Mouse (Mus musculus) spleen, postnatal 14 days (tissue): ENCODE measurements around the gene Man1c1.
A peak's percentile ranks its signal among the peaks of the same experiment; 100 is the strongest.

Experiments used
- DNase-seq, 2 experiments: peaks; one replicate each; pipeline ENCODE4 v3.0.0; 2021 to 2022; ENCODE audit warnings: low spot score in 2 of 2

Gene Man1c1

DNA sequence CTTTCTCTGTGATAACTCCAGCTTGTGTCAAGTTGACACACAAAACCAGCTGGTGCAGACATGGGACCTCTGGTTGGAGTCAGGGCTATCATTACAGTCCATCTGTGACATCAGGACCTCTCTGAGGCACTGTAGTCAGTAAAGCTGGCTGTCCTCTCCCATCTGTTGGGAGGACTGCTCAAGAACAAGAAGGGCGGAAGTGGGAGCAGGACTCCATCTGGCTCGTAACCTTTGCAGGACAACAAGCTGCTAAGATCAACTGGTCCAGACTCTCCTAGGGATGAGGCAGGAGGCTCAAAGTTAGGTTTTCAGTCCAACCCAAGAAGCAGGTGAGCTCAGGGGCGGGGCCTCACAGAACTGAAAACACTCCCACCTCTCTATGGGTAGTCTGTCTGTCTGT, 29.1 kb downstream of the Man1c1 start:
- DNase-seq = no peak

DNA sequence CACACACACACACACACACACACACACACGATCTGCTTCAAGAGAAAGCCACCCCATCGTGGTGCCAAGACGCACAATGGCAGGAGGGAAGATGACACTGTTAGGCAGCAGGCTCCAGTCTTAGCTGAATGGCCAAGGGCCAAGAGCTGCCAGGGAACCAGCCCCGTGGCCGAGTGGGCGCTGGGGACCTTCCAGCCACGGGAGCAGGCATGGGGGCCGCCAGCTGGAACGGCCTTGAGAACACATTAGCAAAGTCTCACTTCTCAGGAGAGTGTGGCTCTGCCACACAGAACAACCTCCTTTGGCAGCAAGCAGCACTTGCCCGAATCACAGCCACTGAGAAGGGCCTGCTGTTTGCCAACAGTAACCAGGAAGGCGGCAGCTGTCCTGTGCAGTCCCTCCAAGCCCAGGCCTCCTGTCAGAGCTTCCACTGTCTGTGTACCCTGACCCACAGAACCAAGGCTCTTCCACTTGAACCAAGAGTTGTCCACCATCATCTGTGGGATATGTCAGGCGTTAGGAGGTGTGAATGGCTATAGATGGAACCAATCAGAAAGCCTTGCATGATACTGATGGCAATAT, 30.1 kb downstream of the Man1c1 start:
- DNase-seq = no peak

DNA sequence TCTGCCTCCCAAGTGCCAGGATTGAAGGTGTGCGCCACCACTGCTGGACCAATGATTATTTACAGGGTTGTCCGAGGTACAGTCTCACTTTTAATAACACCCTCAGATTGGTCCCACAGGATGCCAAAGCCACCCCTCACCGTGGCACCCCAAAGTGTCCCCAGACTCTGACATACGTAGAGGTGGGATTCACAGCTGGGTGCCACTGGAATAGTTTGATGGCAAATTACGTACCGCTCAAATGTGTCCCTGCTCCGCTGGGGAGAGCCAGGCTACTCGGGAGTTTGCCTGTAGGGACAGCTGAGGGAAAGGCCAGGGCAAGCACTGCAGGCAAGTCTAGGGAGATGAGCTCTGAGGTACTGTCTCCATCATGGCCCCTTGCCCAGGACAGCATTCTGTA, 30.9 kb downstream of the Man1c1 start:
- DNase-seq = no peak

DNA sequence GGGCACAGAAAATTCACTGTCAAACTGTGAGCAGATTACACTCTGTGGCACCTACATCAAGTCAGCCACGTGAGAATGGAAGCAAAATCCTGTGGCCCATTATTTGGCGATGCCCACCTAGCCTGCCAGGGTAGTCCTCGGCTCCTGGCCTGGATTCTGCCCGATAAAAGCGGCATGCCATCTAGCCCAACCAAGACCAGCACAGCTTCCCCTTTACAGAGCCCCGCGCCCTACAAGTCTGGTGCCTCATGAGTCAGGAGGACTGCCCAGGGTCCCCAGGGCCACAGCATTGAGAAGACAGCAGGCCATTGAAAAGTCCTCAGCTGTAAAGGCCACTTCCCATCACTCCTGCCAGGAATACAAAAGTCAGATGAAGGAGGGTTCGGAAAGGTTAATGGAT, 31.8 kb downstream of the Man1c1 start:
- no peak for DNase-seq

DNA sequence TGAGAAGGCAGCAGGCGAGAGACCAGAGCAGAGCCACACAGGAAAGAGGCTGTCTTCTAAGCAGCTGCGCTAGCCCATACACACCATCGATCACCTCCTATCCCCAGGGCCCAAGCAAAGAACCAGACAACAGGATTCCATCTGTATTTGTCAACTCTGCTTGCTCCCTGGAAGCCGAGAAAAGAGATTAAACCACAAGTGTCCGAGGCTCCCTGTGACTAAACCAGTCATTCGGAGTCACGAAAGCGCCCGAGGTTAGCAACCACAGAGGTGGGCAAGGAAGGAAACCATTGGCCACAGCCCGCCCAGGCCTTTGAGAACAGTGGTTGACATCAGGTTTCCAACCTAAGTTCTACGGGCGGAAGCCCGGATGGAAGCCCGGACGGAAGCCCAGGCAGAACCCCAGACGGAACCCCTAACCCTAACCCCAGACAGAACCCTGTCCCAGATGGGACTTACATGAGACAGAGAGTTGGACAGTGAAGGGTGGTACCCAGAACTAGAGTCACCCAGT, 32.4 kb downstream of the Man1c1 start:
- no peak for DNase-seq

DNA sequence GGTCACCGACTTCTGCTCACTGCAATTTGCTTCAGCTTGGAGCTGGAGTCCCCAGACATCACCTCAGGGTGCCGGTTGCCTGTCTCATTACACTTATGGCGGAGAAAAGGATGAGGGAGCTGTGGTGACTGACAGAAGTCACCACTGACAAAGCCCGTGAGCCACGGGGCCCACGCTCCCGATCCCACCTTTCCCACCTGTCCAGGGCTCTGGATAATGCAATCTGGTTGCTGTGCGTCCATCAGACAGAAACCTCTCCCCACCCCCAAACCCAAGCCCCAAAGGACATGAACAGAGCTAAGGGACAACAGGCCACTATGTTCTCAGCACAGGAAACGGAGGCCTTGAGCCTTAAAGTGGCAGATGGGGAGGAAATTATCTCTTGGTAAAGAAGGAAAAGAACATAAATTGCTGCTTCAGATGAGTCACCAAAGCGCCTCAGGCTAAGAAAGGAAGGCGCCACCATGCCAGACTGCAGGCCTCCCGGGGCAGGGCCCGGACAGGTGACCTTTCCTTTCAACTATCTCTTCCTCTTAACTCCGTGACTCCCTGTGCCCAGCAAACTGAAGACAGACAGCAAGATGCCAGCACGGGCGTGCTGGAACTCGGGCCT, 34.2 kb downstream of the Man1c1 start:
- DNase-seq = no peak

DNA sequence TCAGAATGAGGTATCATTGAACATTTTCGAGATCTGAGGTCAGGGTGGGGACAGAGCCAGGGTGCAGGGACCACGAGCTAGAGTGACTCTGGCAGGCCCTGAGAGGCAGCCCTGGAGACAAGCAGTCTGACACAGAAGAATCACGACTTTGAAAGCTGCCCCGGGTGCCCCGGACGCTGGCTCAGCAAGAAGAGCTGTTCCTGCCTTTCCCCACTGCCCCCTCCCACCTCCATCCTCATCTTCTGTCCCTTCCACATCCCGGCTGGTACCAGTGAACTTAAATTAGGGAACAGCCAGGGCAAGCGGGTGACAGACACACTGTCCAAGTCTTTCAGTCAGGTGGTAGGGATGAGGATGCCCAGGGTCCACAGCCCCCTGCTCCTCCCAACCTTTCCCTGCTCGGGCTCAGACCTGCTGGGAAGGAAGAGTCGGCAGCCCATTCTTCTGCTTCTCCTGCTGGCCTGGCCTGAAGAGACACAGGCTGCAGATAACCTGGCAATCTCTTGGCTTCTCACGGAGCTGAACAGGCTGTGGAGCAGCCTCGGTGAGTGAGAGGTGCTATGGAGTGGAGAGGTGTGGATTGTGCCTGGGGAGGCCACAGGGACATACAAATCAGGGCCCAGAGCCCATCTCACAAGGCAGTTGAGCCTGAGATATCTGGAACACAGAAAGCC, 35.6 kb downstream of the Man1c1 start:
- no peak for DNase-seq

DNA sequence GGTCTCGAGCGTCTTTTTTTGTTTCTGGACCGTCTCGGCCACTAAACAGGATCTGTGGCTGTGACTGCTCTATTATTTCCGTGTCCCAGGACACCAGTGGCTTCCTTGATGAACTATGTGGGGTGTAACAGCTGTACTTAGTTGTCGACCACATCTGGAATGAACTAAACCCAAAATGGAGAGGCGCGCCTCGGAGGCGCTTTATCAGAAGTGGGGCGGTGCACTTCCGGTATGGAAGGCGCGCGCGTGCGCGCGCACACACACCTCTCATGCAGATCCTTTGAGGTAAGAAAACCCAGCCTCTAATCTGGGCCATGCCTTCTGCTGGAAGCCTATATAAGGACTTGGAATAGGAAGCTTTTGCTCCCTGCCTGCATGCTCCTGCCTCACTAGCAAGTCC, 37.7 kb downstream of the Man1c1 start:
- no peak for DNase-seq

DNA sequence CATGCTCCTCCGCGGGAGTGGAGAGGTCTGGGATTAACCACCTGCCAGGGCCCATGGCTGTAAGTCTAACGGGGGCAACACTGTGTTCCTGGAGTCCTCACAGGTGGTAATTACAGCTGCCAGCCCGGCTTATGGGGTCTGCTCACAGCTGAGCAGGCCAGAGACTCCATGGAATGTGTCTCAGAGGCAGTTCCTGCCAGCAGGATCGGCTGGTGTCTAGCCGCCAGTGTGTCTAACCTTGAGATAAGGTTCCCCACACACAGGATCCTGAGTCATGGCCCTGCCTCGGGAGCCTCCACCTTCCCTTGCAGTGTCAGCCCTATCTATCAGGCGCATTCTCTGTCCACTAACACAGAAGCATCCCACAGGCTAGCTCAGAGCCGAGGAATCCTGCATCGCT, 41.0 kb downstream of the Man1c1 start:
- DNase-seq = no peak

DNA sequence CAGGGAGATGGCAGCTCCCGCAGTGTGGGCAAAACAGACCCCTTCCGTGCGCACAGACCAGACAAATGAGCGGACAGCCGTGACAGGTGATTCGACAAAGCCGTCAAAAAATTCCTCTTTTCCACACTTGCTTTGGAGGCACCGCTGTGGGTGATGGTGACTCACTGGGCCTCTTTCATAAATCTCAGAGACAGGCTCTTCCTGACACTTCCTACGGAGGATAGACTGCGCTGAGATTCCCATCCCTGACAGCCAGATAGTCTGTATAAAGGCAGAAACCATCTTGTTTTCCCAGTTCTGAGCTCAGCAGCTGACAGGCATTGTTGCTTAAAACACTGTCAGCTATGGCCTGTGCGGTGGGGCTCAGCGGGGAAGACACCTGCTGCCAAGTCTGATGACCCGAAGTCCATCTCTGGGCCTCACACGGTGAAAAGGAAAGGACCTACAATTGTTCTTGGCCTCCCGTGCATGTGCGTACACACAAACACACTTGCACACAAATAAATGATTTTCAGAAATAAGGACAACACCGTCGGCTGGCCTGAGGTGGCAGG, 43.4 kb downstream of the Man1c1 start:
- no peak for DNase-seq

DNA sequence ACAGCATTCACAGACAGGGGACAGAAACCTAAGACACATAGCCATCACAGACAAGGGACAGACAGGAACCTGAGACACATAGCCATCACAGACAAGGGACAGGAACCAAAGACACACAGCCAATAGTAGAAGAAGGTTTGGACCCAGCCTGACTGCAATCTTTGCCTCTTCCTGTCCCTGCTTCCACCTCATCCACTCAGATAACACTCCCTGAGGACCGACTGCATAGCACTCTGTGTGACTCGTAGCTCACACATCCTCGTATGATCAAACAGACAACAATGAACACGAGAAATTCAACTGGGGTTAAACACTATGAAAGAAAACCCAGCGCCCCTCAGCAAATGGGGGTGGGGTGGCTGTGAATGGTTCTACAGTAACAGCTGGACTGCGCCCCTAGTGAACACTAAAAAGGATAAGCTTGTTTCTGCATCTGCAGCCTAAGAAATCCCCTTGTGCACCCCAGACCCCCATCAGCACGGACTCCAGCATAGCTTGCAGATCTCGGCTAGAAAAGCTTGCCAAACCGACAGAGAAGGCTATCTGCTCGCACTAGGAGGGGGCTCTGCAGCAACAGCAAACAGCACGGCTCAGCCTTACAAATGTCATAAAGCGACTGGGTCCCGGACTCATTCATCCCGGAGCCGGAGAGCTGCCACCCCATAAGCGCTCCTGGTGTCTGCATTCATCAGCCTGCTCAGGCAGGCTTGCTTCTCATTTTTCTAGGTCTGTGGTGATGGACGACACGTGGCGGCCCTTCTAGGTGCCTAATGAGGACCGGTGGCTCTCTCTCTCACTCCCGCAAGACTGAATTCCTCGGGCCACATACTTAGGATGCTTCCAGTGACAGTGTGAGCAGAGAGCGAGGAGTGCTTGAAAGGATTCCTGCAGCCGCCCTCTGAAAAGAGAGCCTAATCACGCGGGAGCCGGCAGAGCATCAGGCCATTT, 44.5 kb downstream of the Man1c1 start:
- no peak for DNase-seq

DNA sequence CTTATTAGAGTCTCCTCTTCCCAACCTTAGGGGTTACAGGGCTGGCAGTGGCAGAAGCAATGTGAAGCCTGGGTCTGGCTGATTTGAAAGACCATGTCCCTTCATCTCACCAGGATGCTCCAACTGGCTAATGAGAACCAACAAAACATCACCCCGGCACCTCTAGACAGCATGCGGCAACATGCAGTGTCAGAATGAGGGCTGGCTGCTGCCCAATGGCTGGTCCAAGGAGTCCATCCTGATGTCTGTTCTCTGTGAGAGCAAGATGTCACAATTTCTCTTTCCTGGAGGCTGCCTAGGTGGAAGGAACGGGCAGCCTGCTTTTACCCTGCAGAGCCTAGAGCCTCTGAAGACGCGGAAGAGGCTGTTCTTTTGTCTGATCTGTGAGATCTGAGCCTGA, 46.6 kb downstream of the Man1c1 start:
- no peak for DNase-seq

DNA sequence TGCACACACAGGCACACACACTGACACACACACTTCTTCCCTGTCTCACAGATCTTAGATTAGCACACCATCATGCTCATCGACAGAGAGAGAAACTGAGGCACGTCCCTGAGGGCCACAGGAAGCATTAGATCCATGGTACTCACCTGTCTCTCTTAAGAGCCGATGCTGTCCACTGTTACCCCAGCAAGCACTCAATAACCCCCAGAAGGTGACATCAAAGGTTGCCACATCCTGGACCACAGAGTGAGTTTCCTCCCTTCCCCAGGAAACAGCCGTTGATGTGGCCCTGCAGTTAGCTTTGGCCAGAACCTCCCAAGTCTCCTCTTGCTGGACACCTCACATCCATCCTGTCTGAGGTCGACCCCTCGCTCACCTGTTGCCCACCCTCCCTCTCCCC, 49.7 kb downstream of the Man1c1 start:
- no peak for DNase-seq

DNA sequence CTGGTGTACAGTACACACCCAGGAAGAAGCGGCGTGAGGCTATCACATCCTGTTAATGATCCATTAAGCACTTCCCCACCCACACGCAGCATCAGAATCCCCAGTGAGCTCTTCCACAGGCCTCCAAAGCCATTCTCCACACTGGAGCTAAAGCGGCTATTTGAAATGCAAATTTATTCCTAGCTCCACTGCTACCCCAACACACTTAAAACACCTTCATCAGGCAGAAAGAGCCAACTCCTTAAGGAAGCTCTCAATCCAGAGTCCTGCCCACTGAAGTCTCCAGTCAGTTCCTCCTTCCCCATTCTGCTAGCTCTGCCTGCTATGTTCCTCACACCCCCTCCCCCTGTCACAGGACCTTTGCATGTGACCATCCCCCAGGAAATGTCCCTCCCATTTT, 51.4 kb downstream of the Man1c1 start:
- DNase-seq = no peak

DNA sequence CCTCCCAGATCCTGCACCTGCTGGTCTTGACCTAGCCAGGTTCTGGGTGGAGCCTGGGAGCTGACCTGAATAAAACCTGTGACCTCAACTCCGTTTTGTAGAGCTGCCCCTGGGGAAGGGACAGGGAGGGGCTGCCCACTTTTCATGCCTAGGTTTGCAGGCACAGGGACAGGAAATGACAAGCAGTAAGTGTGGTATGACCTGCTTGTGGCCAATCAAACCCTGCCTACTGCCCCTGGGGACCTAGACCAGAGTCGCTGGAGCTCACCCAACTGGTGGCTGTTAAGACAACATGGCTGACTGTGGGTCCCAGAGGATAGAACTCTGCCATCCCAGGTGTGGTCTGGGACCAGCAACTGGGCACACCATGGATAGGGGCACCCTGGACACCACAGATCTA, 51.9 kb downstream of the Man1c1 start:
- peak in 1 of 2 experiments; percentile 35 for DNase-seq

DNA sequence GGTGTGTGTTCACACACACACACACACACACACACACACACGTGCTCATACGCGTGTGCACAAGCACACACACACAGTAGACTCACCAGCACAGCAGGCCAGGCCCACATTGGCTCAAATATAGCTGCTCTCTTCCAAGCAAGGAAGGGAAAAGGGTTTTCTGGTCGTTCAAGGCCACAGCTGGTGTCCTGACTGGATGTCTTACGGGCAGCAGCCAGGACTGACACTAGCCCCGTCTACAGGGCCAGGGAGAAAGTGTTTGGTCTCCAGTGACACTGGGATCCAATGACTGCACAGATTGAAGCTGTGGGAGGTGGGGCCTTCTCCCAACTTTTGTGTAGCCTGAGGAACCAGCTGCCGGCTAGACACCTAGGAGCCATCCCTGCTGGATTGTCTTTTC, 52.7 kb downstream of the Man1c1 start:
- no peak for DNase-seq

DNA sequence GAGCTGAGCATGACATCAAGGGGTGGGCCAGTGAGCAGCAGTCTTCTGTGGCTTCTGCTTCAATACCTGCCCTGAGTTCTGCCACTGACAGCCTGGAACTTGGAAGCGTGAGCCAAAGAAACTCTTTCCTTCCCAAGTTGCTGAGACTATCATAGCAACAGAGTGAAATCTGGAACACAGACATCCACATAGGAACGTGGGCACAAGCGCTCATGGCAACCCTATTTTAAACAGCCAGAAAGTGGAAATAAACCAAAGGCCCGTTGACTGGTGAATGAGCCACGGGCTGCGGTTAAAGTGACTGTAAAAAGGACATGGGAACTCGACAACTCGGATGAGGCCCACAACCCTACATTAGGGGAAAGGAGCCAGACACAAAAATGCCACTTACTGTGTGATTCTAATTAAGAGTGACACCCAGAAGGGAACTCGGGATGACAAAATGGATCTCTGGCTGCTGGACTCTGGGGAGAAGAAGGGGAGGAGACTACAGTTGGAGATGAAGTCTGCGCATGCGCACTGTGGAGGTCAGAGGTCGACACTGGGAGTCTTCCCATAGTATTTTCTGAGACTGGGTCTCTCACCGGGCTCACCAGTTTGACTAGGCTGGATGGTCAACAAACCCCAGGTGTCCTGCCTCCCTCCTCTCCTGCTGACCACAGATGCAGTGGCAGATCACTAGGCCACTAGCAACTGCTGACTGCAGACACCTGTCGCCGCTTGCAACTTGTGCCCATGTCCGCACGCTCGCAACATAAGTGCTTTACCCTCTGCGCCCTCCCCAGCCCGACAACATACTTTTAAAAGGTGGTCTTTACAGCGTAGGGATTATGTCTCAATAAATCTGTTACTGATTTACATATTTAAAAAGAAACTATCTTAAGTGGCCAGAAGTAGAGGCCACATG, 58.8 kb downstream of the Man1c1 start:
- DNase-seq = no peak

DNA sequence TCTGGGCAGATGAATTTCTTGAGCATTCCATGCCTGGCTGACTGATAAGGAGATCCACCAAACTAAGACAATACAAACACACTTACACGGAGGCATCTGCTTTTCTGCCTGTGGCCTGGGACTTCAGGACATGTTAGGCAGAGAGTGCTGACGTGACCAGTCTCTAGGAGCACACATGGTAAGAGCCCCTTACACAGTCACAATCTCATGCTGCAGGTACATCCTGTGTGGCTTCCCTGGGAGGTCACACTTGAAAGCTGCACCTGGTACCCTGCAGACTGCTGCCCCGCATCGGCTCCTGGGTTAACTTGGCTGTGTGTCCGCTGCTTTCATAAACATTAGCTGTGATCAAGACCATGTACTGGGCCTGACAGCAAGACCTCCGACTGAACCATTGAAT, 59.7 kb downstream of the Man1c1 start:
- DNase-seq = no peak

DNA sequence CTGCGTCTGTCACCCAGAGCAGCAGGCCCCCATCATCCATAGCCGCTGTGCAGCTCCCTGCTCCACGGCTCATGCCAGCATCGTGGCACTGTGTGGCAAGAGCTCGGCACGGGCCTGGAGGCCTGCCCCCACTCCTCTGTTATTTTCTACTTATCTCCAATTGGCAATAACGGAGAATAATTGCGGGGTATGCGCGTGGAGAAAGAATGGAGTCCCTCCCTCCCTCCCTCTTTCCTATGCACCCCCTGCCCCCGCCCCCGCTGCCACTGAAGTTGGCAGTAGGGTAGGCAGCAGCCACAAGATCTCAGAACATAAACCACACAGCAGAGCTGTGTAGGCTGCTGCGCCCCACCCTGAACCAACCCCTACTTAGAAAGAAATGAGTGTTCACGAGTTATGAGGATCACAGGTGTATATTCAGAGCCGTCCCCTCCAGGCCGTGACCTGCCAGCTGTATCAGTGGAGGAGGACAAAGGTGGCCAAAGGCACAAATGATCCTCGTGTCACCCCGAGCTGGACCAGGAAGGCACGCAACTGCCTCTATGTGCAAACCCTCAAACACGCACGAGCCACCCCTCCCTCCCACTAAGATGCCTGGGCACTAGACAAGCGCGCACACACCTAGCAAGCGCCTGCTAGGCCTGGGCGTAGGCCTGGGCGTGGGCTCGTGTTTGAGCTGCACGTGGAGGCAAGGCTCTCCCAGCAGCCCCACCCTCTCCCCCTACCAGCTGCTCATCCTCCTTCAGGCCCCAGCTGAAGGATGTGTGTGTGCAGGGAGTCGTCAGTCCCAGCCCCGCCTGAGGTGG, 62.2 kb downstream of the Man1c1 start:
- no peak for DNase-seq

DNA sequence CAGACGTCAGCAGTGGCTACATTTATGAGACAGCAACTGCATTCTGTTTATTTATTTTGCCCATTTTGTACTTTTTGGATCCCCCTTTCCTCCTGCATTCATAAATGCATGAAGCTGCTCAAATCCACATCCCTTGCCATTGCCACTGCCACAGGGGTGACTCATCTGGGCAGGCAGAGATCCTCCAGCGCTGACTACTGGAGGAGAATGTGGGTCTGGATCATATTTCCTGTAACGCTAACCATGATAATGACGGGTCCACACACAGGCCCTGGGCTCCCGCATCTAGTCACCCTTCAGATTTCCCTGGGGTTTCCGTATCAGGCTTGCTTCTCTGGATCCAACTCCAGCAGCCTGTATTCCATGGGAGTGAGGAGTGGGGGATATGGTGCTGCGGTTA, 64.8 kb downstream of the Man1c1 start:
- DNase-seq = no peak
